Mouse (Mus musculus) megakaryocyte, embryonic 14.5 days (primary cell): Measurements from ENCODE around the gene Shmt2. TPM values are rescaled to one million over a fixed set of nuclear protein-coding genes. Genes with fewer than 3 reads are reported as not detected.

Source experiments
- H3K27me3 ChIP-seq: replicated peaks from 2 replicates; pipeline ENCODE3; 2012; ENCODE audit warnings: inconsistent platforms
- H3K36me3 ChIP-seq: replicated peaks from 2 replicates; pipeline ENCODE3; 2012; ENCODE audit warnings: low read length, inconsistent platforms, mixed read lengths
- H3K4me1 ChIP-seq: 2 replicates; pipeline ENCODE4 v1.6.1; 2012; ENCODE audit warnings: inconsistent platforms
- H3K4me3 ChIP-seq: replicated peaks from 2 replicates; pipeline ENCODE3; 2012; ENCODE audit warnings: moderate library complexity, mild to moderate bottlenecking, inconsistent platforms
- H3K9me3 ChIP-seq: 2 replicates; pipeline ENCODE4 v1.6.1; 2012; ENCODE audit warnings: inconsistent platforms
- FLI1 ChIP-seq: IDR thresholded peaks from 2 replicates; pipeline ENCODE4 v1.6.1; 2012; ENCODE audit warnings: low read length, inconsistent platforms, mixed read lengths
- GATA1 ChIP-seq: IDR thresholded peaks from 3 replicates; pipeline ENCODE4 v1.6.1; 2012; ENCODE audit warnings: mixed read lengths, low read length, inconsistent platforms, borderline replicate concordance
- polyA plus RNA-seq: library from polyadenylated mRNA; stranded (reverse); fragments of >175 nt; gene quantifications from 2 replicates; pipeline ENCODE4 v1.2.3, GENCODE M21; 2012; ENCODE audit warnings: low replicate concordance; ENCODE audit not compliant: insufficient read depth

Gene Shmt2
- polyA plus RNA-seq: 143 and 168 TPM in 2 replicates

GRCm38 (mm10) chr10:127522088-127522581 lies at the start of gene Shmt2:
Gene Shmt2 (minus strand): TSS chr10:127522444.
- TF ChIP-seq GATA1 (no peak), FLI1 (no peak)
- H3K4me3 ChIP-seq: peak within 1 kb of the TSS; percentile 94
- H3K4me1 ChIP-seq: peaks cover 64% of the 10 kb centered on the region
- no peaks in the 10 kb centered on the region for H3K9me3 ChIP-seq
- H3K27me3 ChIP-seq: peaks cover 33% of the 10 kb centered on the region
- H3K36me3 ChIP-seq: peaks cover 38% of the 10 kb centered on the region

- no peak for TF ChIP-seq GATA1
- no peak for TF ChIP-seq FLI1
- no peak overlapping the region for H3K4me3 ChIP-seq
- H3K4me1 ChIP-seq: peaks cover 3% of the 10 kb centered on the region
- peaks cover 2% of the 10 kb centered on the region for H3K36me3 ChIP-seq
- peaks cover 74% of the 10 kb centered on the region for H3K27me3 ChIP-seq
- H3K9me3 ChIP-seq: no peaks in the 10 kb centered on the region
Observed at GRCm38 (mm10) chr10:127570937-127571641, 48.8 kb upstream of the Shmt2 start.

DNA sequence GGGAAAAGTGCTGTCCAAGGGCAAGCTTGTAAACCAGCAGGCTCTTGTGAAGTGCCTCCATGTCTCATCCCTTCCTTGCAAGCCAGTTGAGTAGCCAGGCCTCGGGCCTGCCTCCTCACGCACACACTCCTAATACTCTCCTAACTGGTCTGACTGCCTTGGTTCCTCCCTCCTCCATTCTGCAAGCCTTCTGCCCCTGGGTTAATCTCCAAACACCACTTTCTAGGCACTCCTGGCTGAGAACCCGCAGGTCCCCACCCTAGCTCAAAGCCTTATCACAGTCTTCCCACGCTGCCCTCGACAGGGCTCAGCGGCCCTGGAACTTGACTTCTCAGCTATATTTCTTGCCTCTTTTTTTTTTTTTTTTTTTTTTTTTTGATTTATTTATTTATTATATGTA lies 48.1 kb upstream of the Shmt2 start:
- Histone ChIP-seq H3K36me3 (peaks cover 2% of the 10 kb centered on the region), H3K4me1 (peaks cover 8% of the 10 kb centered on the region), H3K27me3 (peaks cover 77% of the 10 kb centered on the region), H3K9me3 (no peaks in the 10 kb centered on the region), H3K4me3 (no peak overlapping the region)
- no peak for TF ChIP-seq FLI1
- no peak for TF ChIP-seq GATA1

DNA sequence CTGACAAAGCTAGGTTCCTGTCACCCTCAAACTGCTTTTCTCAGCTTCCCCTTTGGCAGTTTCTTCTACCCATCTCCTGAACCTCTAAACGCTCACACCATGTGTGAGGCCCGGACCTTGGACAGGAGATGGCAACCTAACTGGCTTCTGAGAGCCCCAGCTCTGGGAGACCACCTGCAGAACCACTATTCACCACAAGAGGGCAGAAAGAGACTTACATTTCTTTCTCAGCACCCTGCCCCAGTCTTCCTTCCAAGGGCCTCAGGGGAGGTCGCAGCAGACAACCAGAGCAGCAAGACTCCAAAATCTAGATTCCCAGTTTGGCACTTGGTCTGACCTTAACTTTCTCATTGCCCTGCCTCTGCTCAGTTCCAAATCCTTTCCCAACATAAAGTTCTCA lies 47.2 kb upstream of the Shmt2 start:
- Histone ChIP-seq H3K9me3 (no peaks in the 10 kb centered on the region), H3K36me3 (peaks cover 2% of the 10 kb centered on the region), H3K4me3 (no peak overlapping the region), H3K4me1 (peaks cover 8% of the 10 kb centered on the region), H3K27me3 (peaks cover 72% of the 10 kb centered on the region)
- no peak for TF ChIP-seq GATA1
- no peak for TF ChIP-seq FLI1

DNA sequence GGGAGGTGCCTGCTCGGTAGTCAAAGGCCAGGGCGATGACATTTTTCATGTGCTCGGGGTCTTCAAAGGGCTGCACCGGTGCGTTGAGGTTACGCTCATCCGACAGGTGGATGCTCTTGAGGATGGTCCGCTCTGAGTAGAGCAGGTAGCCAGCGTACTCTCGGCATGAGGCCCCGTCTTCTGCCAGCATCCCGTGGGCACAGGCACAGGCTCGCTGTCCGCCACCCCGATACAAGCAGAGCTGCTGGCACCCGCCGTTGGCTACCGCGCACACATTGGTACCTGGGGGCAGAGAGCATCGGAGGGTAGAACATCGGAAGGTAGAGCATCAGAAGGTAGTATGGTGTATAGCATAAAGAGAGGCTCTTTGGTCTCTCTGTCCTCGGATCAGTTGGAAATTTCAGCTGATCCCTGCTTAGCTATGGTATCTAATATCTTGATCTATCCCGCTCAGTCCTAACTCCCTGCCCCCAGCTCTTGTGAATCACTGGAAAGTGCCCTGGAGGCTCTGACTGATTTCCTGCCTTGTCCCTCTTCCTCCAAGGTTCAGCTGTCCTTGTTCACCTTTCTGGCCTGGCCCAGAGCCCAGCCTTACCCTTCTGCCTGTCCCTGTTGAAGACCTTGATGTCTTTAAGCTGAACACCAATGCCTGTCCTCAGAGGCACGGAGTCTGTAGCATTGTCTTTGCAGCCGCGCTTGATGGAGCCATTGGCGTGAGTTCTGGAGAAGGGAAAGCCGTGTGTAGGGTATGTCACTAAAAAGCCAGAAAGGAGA lies 44.5 kb upstream of the Shmt2 start:
- peaks cover 11% of the 10 kb centered on the region for H3K4me1 ChIP-seq
- H3K27me3 ChIP-seq: peaks cover 73% of the 10 kb centered on the region
- no peaks in the 10 kb centered on the region for H3K36me3 ChIP-seq
- H3K9me3 ChIP-seq: no peaks in the 10 kb centered on the region
- no peak for TF ChIP-seq GATA1
- no peak for TF ChIP-seq FLI1
- H3K4me3 ChIP-seq: peak overlapping the region; percentile 50

GRCm38 (mm10) chr10:127564301-127564700 lies 42.1 kb upstream of the Shmt2 start:
- Histone ChIP-seq H3K36me3 (no peaks in the 10 kb centered on the region), H3K4me3 (no peak overlapping the region)

GRCm38 (mm10) chr10:127563840-127564239 lies 41.6 kb upstream of the Shmt2 start:
- Histone ChIP-seq H3K36me3 (no peaks in the 10 kb centered on the region), H3K9me3 (no peaks in the 10 kb centered on the region), H3K4me1 (peaks cover 8% of the 10 kb centered on the region; the same call in 1 of the 2 replicates), H3K4me3 (no peak overlapping the region), H3K27me3 (peaks cover 71% of the 10 kb centered on the region)
- no peak for TF ChIP-seq FLI1
- TF ChIP-seq GATA1: no peak

More at GRCm38 (mm10) chr10:127564301-127564700, 42.1 kb upstream of the Shmt2 start:
- Histone ChIP-seq H3K27me3 (peaks cover 71% of the 10 kb centered on the region), H3K9me3 (no peaks in the 10 kb centered on the region), H3K4me1 (peaks cover 8% of the 10 kb centered on the region; the same call in 1 of the 2 replicates)
- TF ChIP-seq FLI1 (no peak), GATA1 (no peak)

GRCm38 (mm10) chr10:127561145-127561544 lies 38.9 kb upstream of the Shmt2 start:
- TF ChIP-seq GATA1 (no peak), FLI1 (no peak)
- Histone ChIP-seq H3K4me1 (peaks cover 11% of the 10 kb centered on the region; the same call in 1 of the 2 replicates), H3K9me3 (no peaks in the 10 kb centered on the region), H3K36me3 (no peaks in the 10 kb centered on the region), H3K27me3 (peaks cover 69% of the 10 kb centered on the region), H3K4me3 (no peak overlapping the region)

DNA sequence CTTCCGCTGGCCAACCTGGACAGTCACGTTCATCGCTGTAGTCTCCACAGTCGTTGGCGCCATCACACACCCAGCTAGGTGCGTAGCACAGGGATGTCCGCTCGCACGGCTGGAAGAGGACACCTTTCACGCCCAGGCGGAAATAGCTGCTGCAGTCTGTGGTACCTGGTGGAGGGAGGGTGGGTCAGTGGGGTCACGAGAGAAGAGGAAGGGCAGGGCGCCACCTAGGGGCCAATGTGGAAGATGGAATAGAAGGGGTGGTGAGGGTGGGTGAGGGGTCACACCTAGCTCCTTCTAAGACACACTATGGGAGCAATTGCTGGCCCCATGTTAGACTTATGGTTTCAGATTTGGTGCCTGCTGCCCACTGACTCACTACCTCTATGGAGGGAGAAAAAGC lies 35.2 kb upstream of the Shmt2 start:
- Histone ChIP-seq H3K4me3 (no peak overlapping the region), H3K36me3 (no peaks in the 10 kb centered on the region), H3K9me3 (no peaks in the 10 kb centered on the region), H3K27me3 (peaks cover 73% of the 10 kb centered on the region), H3K4me1 (peaks cover 18% of the 10 kb centered on the region)
- TF ChIP-seq FLI1: no peak
- TF ChIP-seq GATA1: no peak

- no peak for TF ChIP-seq FLI1
- TF ChIP-seq GATA1: no peak
- no peaks in the 10 kb centered on the region for H3K36me3 ChIP-seq
- H3K4me1 ChIP-seq: peaks cover 18% of the 10 kb centered on the region
- H3K4me3 ChIP-seq: no peak overlapping the region
- H3K27me3 ChIP-seq: peaks cover 81% of the 10 kb centered on the region
- H3K9me3 ChIP-seq: no peaks in the 10 kb centered on the region
Observed at GRCm38 (mm10) chr10:127555703-127556102, 33.5 kb upstream of the Shmt2 start.
